Mouse (Mus musculus): Measurements from ENCODE around the gene Chga.
A peak's percentile ranks its signal among the peaks of the same experiment; 100 is the strongest.

Gene Chga

GRCm38 (mm10) chr12:102599801-102600200 lies 45.0 kb downstream of the Chga start:
- peak; percentile 44 for DNase-seq (ENCODE audit: low spot score)

- no peak for DNase-seq (ENCODE audit: low spot score)
Measured at GRCm38 (mm10) chr12:102600345-102600744, 45.6 kb downstream of the Chga start.

- no peak for DNase-seq (ENCODE audit: low spot score)
Measured at GRCm38 (mm10) chr12:102601847-102602246, 47.1 kb downstream of the Chga start.

- no peak for DNase-seq (ENCODE audit: low spot score)
Measured at GRCm38 (mm10) chr12:102602255-102603041, 47.7 kb downstream of the Chga start.

- DNase-seq (ENCODE audit: low spot score), result no peak
Measured at GRCm38 (mm10) chr12:102605607-102606006, 50.8 kb downstream of the Chga start.

- no peak for DNase-seq (ENCODE audit: low spot score)
Measured at GRCm38 (mm10) chr12:102607066-102607465, 52.3 kb downstream of the Chga start.

DNA sequence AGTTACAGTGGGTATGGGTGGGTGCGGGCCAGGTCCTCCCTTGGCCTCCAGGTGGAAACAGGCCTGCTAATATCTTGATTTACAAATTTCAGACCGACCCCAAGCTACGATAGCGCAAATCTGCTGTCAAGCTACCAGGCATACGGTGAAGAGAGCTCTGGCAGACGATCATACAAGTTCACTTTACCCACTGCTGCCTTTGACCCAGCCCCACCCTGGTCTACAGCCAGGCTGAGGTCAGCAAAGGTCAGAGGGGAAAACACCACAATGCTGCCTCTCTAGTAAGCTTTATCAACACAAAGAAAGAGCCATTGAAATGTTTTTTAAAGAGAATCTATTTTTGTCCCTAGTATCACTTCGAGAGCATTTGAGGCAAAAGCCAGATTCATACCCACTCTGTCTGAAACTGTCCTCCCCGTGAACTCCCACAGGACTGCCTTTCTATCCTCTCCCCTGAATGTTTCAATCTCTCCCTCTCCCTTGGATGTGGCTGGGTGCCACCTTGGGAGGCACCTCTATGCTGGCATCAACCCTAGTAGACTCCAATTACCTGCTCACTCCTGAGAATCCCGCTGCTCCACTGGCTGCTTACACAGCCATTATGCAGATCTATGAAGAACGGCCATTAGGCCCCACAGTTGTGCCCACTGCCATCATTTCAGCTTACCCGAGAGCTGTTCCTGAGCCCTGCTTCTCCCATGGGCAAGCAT lies 53.2 kb downstream of the Chga start:
- no peak for DNase-seq (ENCODE audit: low spot score)

DNA sequence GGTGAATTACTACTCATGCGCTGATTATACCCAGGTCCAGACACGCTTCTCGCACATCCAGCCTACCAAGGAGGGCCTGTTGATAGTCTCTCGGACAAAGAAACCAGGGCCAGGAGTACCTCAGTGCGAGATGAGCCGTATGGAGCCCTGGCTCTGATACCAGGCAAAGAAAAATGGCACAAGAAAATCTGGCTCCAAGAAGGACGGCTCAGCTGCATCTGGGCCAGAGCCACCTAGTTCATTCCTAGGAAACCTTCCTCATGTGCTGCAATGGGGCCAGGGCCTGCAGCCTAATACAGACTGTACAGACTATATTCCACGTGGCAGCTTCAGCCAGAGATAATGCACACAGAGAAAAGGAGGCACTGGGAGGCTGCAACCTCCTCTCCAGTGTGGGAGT lies 56.2 kb downstream of the Chga start:
- DNase-seq (ENCODE audit: low spot score), result no peak

GRCm38 (mm10) chr12:102612431-102612830 lies 57.7 kb downstream of the Chga start:
- no peak for DNase-seq (ENCODE audit: low spot score)

- no peak for DNase-seq (ENCODE audit: low spot score)
Measured at GRCm38 (mm10) chr12:102613411-102613810, 58.6 kb downstream of the Chga start.
